Mouse (Mus musculus): ENCODE data around the gene Sh2d3c. TPM values are rescaled to one million over a fixed set of nuclear protein-coding genes. Genes with fewer than 3 reads are reported as not detected.

Gene Sh2d3c
- polyA plus RNA-seq, 1 experiment from 2014 or later, result 43.5 TPM

GRCm38 (mm10) chr2:32741273-32742172, 20.7 kb downstream of the Sh2d3c start:
- peaks cover 23% of the 10 kb centered on the region for H3K36me3 ChIP-seq (replicated peaks; ENCODE audit: control insufficient read depth, insufficient read depth)
- WGBS, result 7% methylated on average over 52 of the region's 58 CpGs

GRCm38 (mm10) chr2:32742173-32742531, 21.3 kb downstream of the Sh2d3c start:
- Histone ChIP-seq H3K9ac (peak overlapping the region; percentile 94), H3K27me3 (ENCODE audit: control insufficient read depth, insufficient read depth, low read length) (no peaks in the 10 kb centered on the region), H3K4me3 (replicated peaks; ENCODE audit: low read length) (peak overlapping the region; percentile 94), H3K36me3 (replicated peaks; ENCODE audit: control insufficient read depth, insufficient read depth) (peaks cover 29% of the 10 kb centered on the region), H3K4me2 (replicated peaks) (peak overlapping the region; percentile 80), H3K27ac (peak overlapping the region; percentile 87), H3K9me3 (ENCODE audit: control insufficient read depth, low read length) (no peaks in the 10 kb centered on the region), H3K4me1 (replicated peaks; ENCODE audit: control insufficient read depth, insufficient read depth, low read length) (peaks cover 11% of the 10 kb centered on the region)
- WGBS, result 10% methylated on average over 18 of the region's 18 CpGs
- ATAC-seq (ENCODE audit: low FRiP score), result peak; percentile 93
- DNase-seq (ENCODE audit: low spot score), result peak; percentile 83

More at GRCm38 (mm10) chr2:32741273-32742172, 20.7 kb downstream of the Sh2d3c start:
- ATAC-seq (ENCODE audit: low FRiP score) (peak; percentile 57), DNase-seq (ENCODE audit: low spot score) (peak; percentile 71)
- peaks cover 11% of the 10 kb centered on the region for H3K4me1 ChIP-seq (replicated peaks; ENCODE audit: control insufficient read depth, insufficient read depth, low read length)
- no peaks in the 10 kb centered on the region for H3K27me3 ChIP-seq (ENCODE audit: control insufficient read depth, insufficient read depth, low read length)
- H3K27ac ChIP-seq, result peak overlapping the region; percentile 87
- H3K4me2 ChIP-seq (replicated peaks), result peak overlapping the region; percentile 80
- H3K4me3 ChIP-seq (replicated peaks; ENCODE audit: low read length), result peak overlapping the region; percentile 94
- peak overlapping the region; percentile 94 for H3K9ac ChIP-seq
- H3K9me3 ChIP-seq (ENCODE audit: control insufficient read depth, low read length), result no peaks in the 10 kb centered on the region

- 81% methylated on average over 15 of the region's 15 CpGs for WGBS
- 0 out of 2 replicates have a peak overlapping the region, but pooled peaks have one; percentile 11 for H3K9ac ChIP-seq
- ATAC-seq (ENCODE audit: low FRiP score) (no peak), DNase-seq (ENCODE audit: low spot score) (no peak)
- no peaks in the 10 kb centered on the region for H3K9me3 ChIP-seq (ENCODE audit: control insufficient read depth, low read length)
- peaks cover 11% of the 10 kb centered on the region for H3K4me1 ChIP-seq (replicated peaks; ENCODE audit: control insufficient read depth, insufficient read depth, low read length)
- H3K4me2 ChIP-seq (replicated peaks), result no peak overlapping the region
- no peaks in the 10 kb centered on the region for H3K27me3 ChIP-seq (ENCODE audit: control insufficient read depth, insufficient read depth, low read length)
- H3K36me3 ChIP-seq (replicated peaks; ENCODE audit: control insufficient read depth, insufficient read depth), result peaks cover 52% of the 10 kb centered on the region
- H3K27ac ChIP-seq, result no peak overlapping the region
- H3K4me3 ChIP-seq (replicated peaks; ENCODE audit: low read length), result no peak overlapping the region
These were observed 23.6 kb downstream of the Sh2d3c start for GRCm38 (mm10) chr2:32744272-32744982.

GRCm38 (mm10) chr2:32749082-32749481, 28.2 kb downstream of the Sh2d3c start:
- Histone ChIP-seq H3K4me2 (replicated peaks) (no peak overlapping the region), H3K9me3 (ENCODE audit: control insufficient read depth, low read length) (no peaks in the 10 kb centered on the region), H3K27me3 (ENCODE audit: control insufficient read depth, insufficient read depth, low read length) (no peaks in the 10 kb centered on the region), H3K9ac (no peak overlapping the region), H3K4me3 (replicated peaks; ENCODE audit: low read length) (no peak overlapping the region), H3K27ac (no peak overlapping the region), H3K36me3 (replicated peaks; ENCODE audit: control insufficient read depth, insufficient read depth) (peaks cover 82% of the 10 kb centered on the region), H3K4me1 (replicated peaks; ENCODE audit: control insufficient read depth, insufficient read depth, low read length) (peaks cover 16% of the 10 kb centered on the region; the same call in 1 of the 2 replicates)
- 90% methylated on average over 16 of the region's 16 CpGs for WGBS
- ATAC-seq (ENCODE audit: low FRiP score) (no peak), DNase-seq (ENCODE audit: low spot score) (no peak)

GRCm38 (mm10) chr2:32750199-32750598, 29.3 kb downstream of the Sh2d3c start:
- Histone ChIP-seq H3K36me3 (replicated peaks; ENCODE audit: control insufficient read depth, insufficient read depth) (peaks cover 83% of the 10 kb centered on the region), H3K27me3 (ENCODE audit: control insufficient read depth, insufficient read depth, low read length) (no peaks in the 10 kb centered on the region), H3K4me1 (replicated peaks; ENCODE audit: control insufficient read depth, insufficient read depth, low read length) (peaks cover 16% of the 10 kb centered on the region; the same call in 1 of the 2 replicates), H3K4me2 (replicated peaks) (no peak overlapping the region), H3K9ac (no peak overlapping the region), H3K9me3 (ENCODE audit: control insufficient read depth, low read length) (no peaks in the 10 kb centered on the region), H3K27ac (no peak overlapping the region), H3K4me3 (replicated peaks; ENCODE audit: low read length) (no peak overlapping the region)
- WGBS, result 74% methylated on average over 7 of the region's 7 CpGs
- DNase-seq (ENCODE audit: low spot score), result no peak
- no peak for ATAC-seq (ENCODE audit: low FRiP score)

- H3K4me1 ChIP-seq (replicated peaks; ENCODE audit: control insufficient read depth, insufficient read depth, low read length), result peaks cover 16% of the 10 kb centered on the region; the same call in 1 of the 2 replicates
- peak; percentile 61 for DNase-seq (ENCODE audit: low spot score)
- H3K4me3 ChIP-seq (replicated peaks; ENCODE audit: low read length), result peak overlapping the region; percentile 16
- no peaks in the 10 kb centered on the region for H3K27me3 ChIP-seq (ENCODE audit: control insufficient read depth, insufficient read depth, low read length)
- no peaks in the 10 kb centered on the region for H3K9me3 ChIP-seq (ENCODE audit: control insufficient read depth, low read length)
- 5% methylated on average over 31 of the region's 31 CpGs for WGBS
- peak overlapping the region; percentile 25; the same call in 1 of the 2 replicates for H3K9ac ChIP-seq
- peak overlapping the region; percentile 27 for H3K27ac ChIP-seq
- H3K36me3 ChIP-seq (replicated peaks; ENCODE audit: control insufficient read depth, insufficient read depth), result peaks cover 80% of the 10 kb centered on the region
- peak overlapping the region; percentile 38 for H3K4me2 ChIP-seq (replicated peaks)
- ATAC-seq (ENCODE audit: low FRiP score), result peak; percentile 72
These were observed 30.2 kb downstream of the Sh2d3c start for GRCm38 (mm10) chr2:32750887-32751664.

- DNase-seq (ENCODE audit: low spot score), result no peak
- H3K4me3 ChIP-seq (replicated peaks; ENCODE audit: low read length), result peak overlapping the region; percentile 16; the same call in 1 of the 2 replicates
- H3K27ac ChIP-seq, result peak overlapping the region; percentile 27
- no peaks in the 10 kb centered on the region for H3K9me3 ChIP-seq (ENCODE audit: control insufficient read depth, low read length)
- peak overlapping the region; percentile 38 for H3K4me2 ChIP-seq (replicated peaks)
- peak overlapping the region; percentile 25; the same call in 1 of the 2 replicates for H3K9ac ChIP-seq
- peaks cover 16% of the 10 kb centered on the region; the same call in 1 of the 2 replicates for H3K4me1 ChIP-seq (replicated peaks; ENCODE audit: control insufficient read depth, insufficient read depth, low read length)
- ATAC-seq (ENCODE audit: low FRiP score), result no peak
- no peaks in the 10 kb centered on the region for H3K27me3 ChIP-seq (ENCODE audit: control insufficient read depth, insufficient read depth, low read length)
- 23% methylated on average over 8 of the region's 10 CpGs for WGBS
- H3K36me3 ChIP-seq (replicated peaks; ENCODE audit: control insufficient read depth, insufficient read depth), result peaks cover 74% of the 10 kb centered on the region
These were observed 30.8 kb downstream of the Sh2d3c start for GRCm38 (mm10) chr2:32751665-32752033.

- DNase-seq (ENCODE audit: low spot score), result no peak
- Histone ChIP-seq H3K4me2 (replicated peaks) (peak overlapping the region; percentile 38), H3K9me3 (ENCODE audit: control insufficient read depth, low read length) (no peaks in the 10 kb centered on the region), H3K27ac (no peak overlapping the region), H3K4me1 (replicated peaks; ENCODE audit: control insufficient read depth, insufficient read depth, low read length) (peaks cover 16% of the 10 kb centered on the region; the same call in 1 of the 2 replicates), H3K9ac (no peak overlapping the region), H3K36me3 (replicated peaks; ENCODE audit: control insufficient read depth, insufficient read depth) (peaks cover 69% of the 10 kb centered on the region), H3K4me3 (replicated peaks; ENCODE audit: low read length) (no peak overlapping the region), H3K27me3 (ENCODE audit: control insufficient read depth, insufficient read depth, low read length) (no peaks in the 10 kb centered on the region)
- ATAC-seq (ENCODE audit: low FRiP score), result no peak
- WGBS, result 54% methylated on average over 10 of the region's 10 CpGs
These were observed 31.3 kb downstream of the Sh2d3c start for GRCm38 (mm10) chr2:32752181-32752580.
